ENCODE assay signal across 19 mouse cellular contexts in the genomic region with DNA sequence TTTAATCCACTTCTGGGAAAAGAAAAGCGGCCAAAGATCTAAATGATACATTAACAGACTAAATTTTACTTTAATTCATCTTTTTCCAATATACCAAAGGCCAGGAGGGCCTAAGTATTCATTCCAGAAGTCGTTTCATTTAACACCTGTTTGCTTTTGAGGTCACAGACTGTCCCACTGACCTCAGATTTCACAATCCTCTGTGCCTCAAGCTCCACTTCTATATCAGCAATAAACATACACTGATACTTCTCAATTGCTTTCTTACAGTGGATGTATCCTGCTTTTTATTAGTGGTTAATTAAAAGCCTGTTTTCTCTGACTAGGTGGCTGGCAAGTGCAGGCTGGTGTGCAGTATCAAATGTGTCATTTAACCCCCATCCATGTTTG.
"Had no signal": no experiment of that assay in that cellular context is flagged by ENCODE, and none has a peak within 500 bp of the region (broad histone marks: within the 10 kb centered on the region; RNA-seq: fewer than 3 reads in every experiment).

No protein-coding gene starts in this region.

- H3K4me1 ChIP-seq: heart, embryonic 10.5 days; heart, embryonic 12.5 days; hindbrain, embryonic 13.5 days; hindbrain, embryonic 15.5 days; limb, embryonic 10.5 days; liver, embryonic 12.5 days had no signal

- H3K36me3 ChIP-seq: heart, embryonic 10.5 days; heart, embryonic 12.5 days; hindbrain, embryonic 13.5 days; hindbrain, embryonic 15.5 days; limb, embryonic 10.5 days; limb, embryonic 12.5 days; liver, embryonic 12.5 days had no signal

- H3K4me2 ChIP-seq: heart, embryonic 12.5 days; hindbrain, embryonic 13.5 days; hindbrain, embryonic 15.5 days; limb, embryonic 12.5 days; liver, embryonic 12.5 days had no signal

- H3K9me3 ChIP-seq: heart, embryonic 10.5 days; heart, embryonic 12.5 days; hindbrain, embryonic 13.5 days; hindbrain, embryonic 15.5 days; limb, embryonic 10.5 days; limb, embryonic 12.5 days; liver, embryonic 12.5 days had no signal

- DNase-seq: gastrocnemius, adult 2 months; gastrocnemius, postnatal 25 days; heart, adult 18-20 months; kidney, adult 18-20 months; kidney, postnatal 14 days; kidney, postnatal 4 days; liver had no signal

- H3K27me3 ChIP-seq: heart, embryonic 12.5 days; hindbrain, embryonic 13.5 days; hindbrain, embryonic 15.5 days; limb, embryonic 12.5 days; liver, embryonic 12.5 days had no signal

- H3K9ac ChIP-seq: heart, embryonic 12.5 days; hindbrain, embryonic 13.5 days; hindbrain, embryonic 15.5 days; limb, embryonic 12.5 days; liver, embryonic 12.5 days; liver, embryonic 14.5 days had no signal

- H3K4me3 ChIP-seq: gastrocnemius, adult 2 months; heart, embryonic 10.5 days; heart, embryonic 12.5 days; hindbrain, embryonic 13.5 days; hindbrain, embryonic 15.5 days; layer of hippocampus, adult 2 months; left cerebral cortex, adult 2 months; limb, embryonic 10.5 days; limb, embryonic 12.5 days; liver, embryonic 12.5 days had no signal

- H3K27ac ChIP-seq: gastrocnemius, adult 2 months; heart, embryonic 10.5 days; hindbrain, embryonic 13.5 days; hindbrain, embryonic 15.5 days; hindbrain, postnatal 0 days; kidney, postnatal 0 days; layer of hippocampus, adult 2 months; left cerebral cortex, adult 2 months; limb, embryonic 10.5 days; limb, embryonic 12.5 days; liver, embryonic 12.5 days; liver, embryonic 14.5 days had no signal

- ATAC-seq: liver, embryonic 12.5 days had no signal
